Mouse (Mus musculus): ENCODE measurements around the gene Smndc1. TPM values are rescaled to one million over a fixed set of nuclear protein-coding genes. Genes with fewer than 3 reads are reported as not detected.
A peak's percentile ranks its signal among the peaks of the same experiment; 100 is the strongest.

Gene Smndc1
- 30.8 TPM for polyA plus RNA-seq (2012; fragmentation: generic; extraction: Trizol)

DNA sequence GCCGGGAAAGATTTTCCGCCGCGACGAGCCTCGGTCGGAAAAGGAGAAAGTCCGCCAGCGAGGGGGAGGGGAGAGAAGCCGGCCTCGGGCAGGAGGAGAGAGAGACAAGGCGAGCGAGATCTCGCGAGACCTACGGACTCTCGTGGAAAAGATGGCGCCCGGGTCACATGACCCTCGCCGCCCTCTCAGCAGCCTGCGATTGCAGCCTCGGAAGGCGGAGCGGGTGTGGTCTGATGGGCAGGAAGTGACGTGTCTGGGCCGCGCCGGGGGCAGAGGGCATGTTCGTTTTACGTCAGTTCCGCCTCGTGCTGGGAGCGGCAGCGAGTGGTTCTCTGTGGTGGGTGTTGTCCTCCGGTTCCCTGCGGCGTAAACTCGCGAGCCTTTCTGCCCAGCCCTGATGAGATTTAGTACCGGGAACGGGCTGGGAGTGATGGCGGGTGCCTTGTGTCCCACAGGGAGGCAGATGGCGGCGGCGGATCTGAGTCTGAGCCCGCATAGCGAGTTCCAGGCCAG is at the start of gene Smndc1:
Gene Smndc1, minus strand, starts transcription at position 84 of the 513 bp plus-strand sequence.
- TF ChIP-seq MYOG (IDR thresholded peaks at IDR 0.05; ENCODE audit: control insufficient read depth in 1 of 3, insufficient read depth in 1 of 3, insufficient read length in 2 of 3, low read depth in 2 of 3) (no peak), POLR2AphosphoS2 (IDR thresholded peaks at IDR 0.05; ENCODE audit: insufficient read length, low read depth) (peak; percentile 89), CEBPB (IDR thresholded peaks at IDR 0.05; ENCODE audit: insufficient read depth, poor library complexity, severe bottlenecking) (no peak), REST (IDR thresholded peaks at IDR 0.05; ENCODE audit: insufficient read depth, insufficient read length) (no peak), SRF (IDR thresholded peaks at IDR 0.05; ENCODE audit: control insufficient read depth, insufficient read length, low read depth) (peak; percentile 88), USF1 (IDR thresholded peaks at IDR 0.05; ENCODE audit: low read depth) (peak; percentile 96), MAX (IDR thresholded peaks at IDR 0.05; ENCODE audit: low read depth) (no peak), MYOD1 (IDR thresholded peaks at IDR 0.05; ENCODE audit: control insufficient read depth in 1 of 3, insufficient read length in 2 of 3, low read depth in 2 of 3) (no peak), TCF3 (IDR thresholded peaks at IDR 0.05; ENCODE audit: insufficient read length, low read depth) (no peak), E2F4 (IDR thresholded peaks at IDR 0.05; ENCODE audit: insufficient read depth) (no peak), TCF12 (IDR thresholded peaks at IDR 0.05; ENCODE audit: insufficient read depth, poor library complexity, severe bottlenecking) (no peak), POLR2A (IDR thresholded peaks at IDR 0.05; ENCODE audit: insufficient read length, low read depth) (peak; percentile 86)
- H3K4me2 ChIP-seq (ENCODE audit: low read depth) = peak within 1 kb of the TSS; percentile 92
- peaks cover 34% of the 10 kb centered on the region for H3K36me3 ChIP-seq (ENCODE audit: control insufficient read depth, insufficient read depth)
- peaks cover 55% of the 10 kb centered on the region for H3K79me2 ChIP-seq (ENCODE audit: control insufficient read depth, insufficient read depth)
- H3K27me3 ChIP-seq (ENCODE audit: control insufficient read depth, insufficient read depth, insufficient read length) = no peaks in the 10 kb centered on the region
- peak within 1 kb of the TSS; percentile 83 for H3ac ChIP-seq (ENCODE audit: control insufficient read depth, insufficient read length)
- H3K4me3 ChIP-seq = peak within 1 kb of the TSS; percentile 51

DNA sequence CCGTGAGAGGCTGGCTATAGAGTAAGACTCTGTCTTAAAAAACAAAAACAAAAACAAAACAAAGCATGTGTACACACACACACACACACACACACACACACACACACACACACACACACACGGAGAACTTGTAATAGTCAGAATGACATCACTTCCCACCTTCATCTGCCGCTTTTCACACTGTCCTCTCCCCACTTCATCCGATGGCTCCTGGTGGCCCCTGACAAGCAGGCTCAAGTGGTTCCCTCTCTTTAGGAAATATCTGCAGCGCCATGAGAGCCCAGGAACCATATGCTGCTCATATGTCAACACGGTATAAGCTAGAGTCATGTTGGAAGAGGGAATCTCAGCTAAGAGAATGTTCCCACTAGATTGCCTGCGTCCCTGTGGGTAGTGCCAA is 49.0 kb upstream of the Smndc1 start:
- Histone ChIP-seq H3K4me3 (no peak overlapping the region), H3K4me2 (ENCODE audit: low read depth) (no peak overlapping the region), H3ac (ENCODE audit: control insufficient read depth, insufficient read length) (no peak overlapping the region), H3K79me2 (ENCODE audit: control insufficient read depth, insufficient read depth) (no peaks in the 10 kb centered on the region), H3K36me3 (ENCODE audit: control insufficient read depth, insufficient read depth) (no peaks in the 10 kb centered on the region), H3K27me3 (ENCODE audit: control insufficient read depth, insufficient read depth, insufficient read length) (no peaks in the 10 kb centered on the region)
- TF ChIP-seq MYOG (IDR thresholded peaks at IDR 0.05; ENCODE audit: control insufficient read depth in 1 of 3, insufficient read depth in 1 of 3, insufficient read length in 2 of 3, low read depth in 2 of 3) (no peak), MYOD1 (IDR thresholded peaks at IDR 0.05; ENCODE audit: control insufficient read depth in 1 of 3, insufficient read length in 2 of 3, low read depth in 2 of 3) (no peak), E2F4 (IDR thresholded peaks at IDR 0.05; ENCODE audit: insufficient read depth) (no peak), TCF12 (IDR thresholded peaks at IDR 0.05; ENCODE audit: insufficient read depth, poor library complexity, severe bottlenecking) (no peak), CEBPB (IDR thresholded peaks at IDR 0.05; ENCODE audit: insufficient read depth, poor library complexity, severe bottlenecking) (no peak), SRF (IDR thresholded peaks at IDR 0.05; ENCODE audit: control insufficient read depth, insufficient read length, low read depth) (no peak), MAX (IDR thresholded peaks at IDR 0.05; ENCODE audit: low read depth) (no peak), USF1 (IDR thresholded peaks at IDR 0.05; ENCODE audit: low read depth) (no peak), TCF3 (IDR thresholded peaks at IDR 0.05; ENCODE audit: insufficient read length, low read depth) (no peak), REST (IDR thresholded peaks at IDR 0.05; ENCODE audit: insufficient read depth, insufficient read length) (no peak), POLR2A (IDR thresholded peaks at IDR 0.05; ENCODE audit: insufficient read length, low read depth) (no peak), POLR2AphosphoS2 (IDR thresholded peaks at IDR 0.05; ENCODE audit: insufficient read length, low read depth) (no peak)

DNA sequence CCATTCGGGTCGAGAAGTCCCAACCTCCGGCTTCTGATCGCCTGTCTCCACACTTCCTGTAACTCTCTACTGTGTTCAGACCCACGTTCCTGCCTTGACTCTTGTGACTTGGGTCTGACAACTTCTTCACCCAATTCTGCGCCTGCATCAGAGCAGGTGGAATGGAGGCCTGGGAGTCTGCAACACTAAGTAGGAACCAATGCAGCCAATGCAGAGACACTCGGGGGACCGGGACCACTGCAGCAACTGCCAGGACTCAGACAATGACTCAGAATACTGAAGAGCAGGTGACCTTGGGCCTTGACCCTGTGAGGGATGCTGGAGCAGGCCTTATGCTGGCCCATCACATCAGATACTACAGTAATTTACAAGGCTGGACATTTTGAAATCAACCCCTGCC is 47.6 kb upstream of the Smndc1 start:
- Histone ChIP-seq H3K4me3 (no peak overlapping the region), H3K36me3 (ENCODE audit: control insufficient read depth, insufficient read depth) (no peaks in the 10 kb centered on the region)
- TF ChIP-seq TCF3 (IDR thresholded peaks at IDR 0.05; ENCODE audit: insufficient read length, low read depth) = no peak

DNA sequence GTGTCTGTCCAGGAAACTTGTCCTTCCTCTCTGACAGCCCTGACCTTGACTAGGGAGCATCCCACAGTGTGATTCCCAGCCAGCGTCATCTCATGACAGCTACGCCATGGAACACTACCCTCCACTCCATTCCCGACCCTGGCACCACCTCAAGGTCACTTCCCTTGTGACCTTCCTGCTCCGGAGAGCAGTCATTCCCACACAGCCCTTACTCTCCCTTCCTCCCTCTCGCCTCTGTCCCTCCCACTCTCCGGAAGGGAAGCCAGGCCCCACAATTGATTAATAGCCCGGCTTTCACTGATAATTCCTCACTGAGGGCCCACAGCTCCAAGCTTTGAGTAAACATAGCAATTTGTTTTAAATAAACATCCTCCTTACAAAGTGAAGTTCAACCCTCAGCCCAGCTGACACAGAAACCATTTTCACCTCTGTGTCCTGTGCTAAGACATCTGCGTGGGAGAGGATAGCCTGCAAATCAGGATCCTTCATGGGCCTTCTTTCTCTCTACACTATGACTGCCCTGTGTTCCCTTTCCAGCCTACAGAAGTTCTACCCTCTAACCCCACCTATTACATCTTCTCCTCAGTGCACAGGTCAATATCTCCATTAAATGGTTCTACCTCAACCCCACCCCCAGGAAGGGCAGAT is 47.1 kb upstream of the Smndc1 start:
- no peak overlapping the region for H3ac ChIP-seq (ENCODE audit: control insufficient read depth, insufficient read length)
- TF ChIP-seq MYOG (IDR thresholded peaks at IDR 0.05; ENCODE audit: control insufficient read depth in 1 of 3, insufficient read depth in 1 of 3, insufficient read length in 2 of 3, low read depth in 2 of 3) = no peak
- TF ChIP-seq TCF12 (IDR thresholded peaks at IDR 0.05; ENCODE audit: insufficient read depth, poor library complexity, severe bottlenecking) = no peak
- TF ChIP-seq E2F4 (IDR thresholded peaks at IDR 0.05; ENCODE audit: insufficient read depth) = no peak
- no peak for TF ChIP-seq CEBPB (IDR thresholded peaks at IDR 0.05; ENCODE audit: insufficient read depth, poor library complexity, severe bottlenecking)
- TF ChIP-seq TCF3 (IDR thresholded peaks at IDR 0.05; ENCODE audit: insufficient read length, low read depth) = no peak
- TF ChIP-seq POLR2AphosphoS2 (IDR thresholded peaks at IDR 0.05; ENCODE audit: insufficient read length, low read depth) = no peak
- no peak for TF ChIP-seq MYOD1 (IDR thresholded peaks at IDR 0.05; ENCODE audit: control insufficient read depth in 1 of 3, insufficient read length in 2 of 3, low read depth in 2 of 3)
- no peak for TF ChIP-seq POLR2A (IDR thresholded peaks at IDR 0.05; ENCODE audit: insufficient read length, low read depth)
- TF ChIP-seq SRF (IDR thresholded peaks at IDR 0.05; ENCODE audit: control insufficient read depth, insufficient read length, low read depth) = no peak
- TF ChIP-seq USF1 (IDR thresholded peaks at IDR 0.05; ENCODE audit: low read depth) = no peak
- no peak for TF ChIP-seq REST (IDR thresholded peaks at IDR 0.05; ENCODE audit: insufficient read depth, insufficient read length)
- TF ChIP-seq MAX (IDR thresholded peaks at IDR 0.05; ENCODE audit: low read depth) = no peak
- H3K4me2 ChIP-seq (ENCODE audit: low read depth) = no peak overlapping the region
- H3K79me2 ChIP-seq (ENCODE audit: control insufficient read depth, insufficient read depth) = no peaks in the 10 kb centered on the region
- no peaks in the 10 kb centered on the region for H3K27me3 ChIP-seq (ENCODE audit: control insufficient read depth, insufficient read depth, insufficient read length)
- H3K4me3 ChIP-seq = no peak overlapping the region
- no peaks in the 10 kb centered on the region for H3K36me3 ChIP-seq (ENCODE audit: control insufficient read depth, insufficient read depth)

More for the DNA sequence above, 47.6 kb upstream of the Smndc1 start:
- Histone ChIP-seq H3K79me2 (ENCODE audit: control insufficient read depth, insufficient read depth) (no peaks in the 10 kb centered on the region), H3ac (ENCODE audit: control insufficient read depth, insufficient read length) (no peak overlapping the region), H3K27me3 (ENCODE audit: control insufficient read depth, insufficient read depth, insufficient read length) (no peaks in the 10 kb centered on the region), H3K4me2 (ENCODE audit: low read depth) (no peak overlapping the region)

Data from myocyte (in vitro differentiated cells).